Mouse (Mus musculus): ENCODE data around the gene Cftr.

Cftr gene

DNA sequence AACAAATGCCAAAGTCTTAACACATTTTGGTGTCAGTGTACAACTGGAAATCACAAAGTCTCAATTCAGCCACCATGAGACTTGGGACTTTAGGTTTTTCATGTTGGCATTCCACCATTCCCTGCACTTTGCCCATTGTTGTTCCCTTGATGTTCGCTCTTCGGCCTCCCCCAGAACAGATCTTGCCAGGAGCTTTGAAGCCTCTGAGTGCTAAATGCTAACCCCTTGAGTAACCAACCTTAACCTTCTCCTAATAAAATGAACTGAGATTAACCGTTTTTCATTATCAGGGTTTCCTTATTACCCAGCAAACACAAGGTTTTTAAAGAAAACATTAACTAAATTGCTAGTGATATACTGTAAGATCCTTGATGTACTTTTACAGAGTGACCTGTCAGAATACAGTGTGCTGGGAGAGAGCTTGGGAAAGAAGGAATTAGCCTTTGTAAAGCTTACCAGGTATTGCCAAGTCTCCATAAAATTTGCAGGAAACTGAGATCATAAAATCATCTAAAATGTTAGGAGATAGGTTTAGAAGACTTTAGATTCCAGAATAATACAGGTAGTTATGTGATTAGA is 144.0 kb downstream of the Cftr start:
- no peak for DNase-seq (ENCODE audit: low spot score in 2 of 2)

- DNase-seq (ENCODE audit: low spot score in 2 of 2): no peak
Measured at GRCm38 (mm10) chr6:18322950-18323349, 152.5 kb downstream of the Cftr start.

DNA sequence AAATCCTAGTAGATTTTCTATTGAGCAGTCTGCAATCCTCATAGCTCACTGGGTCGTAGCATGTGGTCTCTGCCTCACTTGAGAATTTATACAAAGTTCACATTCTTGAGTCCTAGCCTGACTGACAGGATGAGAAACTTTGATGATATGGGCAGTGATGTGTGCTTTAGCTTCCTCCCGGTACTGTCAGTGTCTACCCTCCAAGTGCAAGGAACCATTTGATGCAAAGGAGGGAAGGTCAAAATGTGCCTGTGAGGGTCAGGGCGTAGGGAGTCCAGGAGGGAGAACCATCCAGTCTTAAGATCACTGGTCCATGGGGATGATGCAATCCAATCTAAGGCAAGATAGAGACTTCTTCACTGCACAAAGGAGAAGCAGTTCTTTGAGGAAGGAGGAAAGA is 164.9 kb downstream of the Cftr start:
- DNase-seq (ENCODE audit: low spot score in 2 of 2): no peak

- DNase-seq (ENCODE audit: low spot score in 2 of 2): no peak
Measured at GRCm38 (mm10) chr6:18338307-18338706, 167.8 kb downstream of the Cftr start.

GRCm38 (mm10) chr6:18344272-18344671 is 173.8 kb downstream of the Cftr start:
- DNase-seq (ENCODE audit: low spot score in 2 of 2): no peak

GRCm38 (mm10) chr6:18349153-18349858 is 178.8 kb downstream of the Cftr start:
- no peak for DNase-seq (ENCODE audit: low spot score in 2 of 2)

DNA sequence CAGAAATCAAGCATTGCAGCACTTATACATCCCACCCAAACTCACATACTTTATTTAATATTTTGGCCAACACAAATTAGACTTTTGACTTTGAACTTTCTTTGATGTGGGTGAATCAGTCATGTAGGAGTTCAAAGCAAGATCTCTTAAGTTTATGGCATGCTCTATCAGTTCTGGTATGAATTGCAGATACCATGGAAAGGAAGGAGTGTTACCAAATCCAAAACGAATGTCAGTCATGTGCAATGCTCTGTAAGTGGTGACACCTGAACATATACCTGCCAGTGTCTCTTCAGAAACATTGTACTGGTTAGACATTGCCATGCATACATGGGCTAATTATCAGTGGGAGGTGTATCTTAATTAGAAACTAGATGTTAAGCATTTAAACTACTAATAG is 189.7 kb downstream of the Cftr start:
- no peak for DNase-seq (ENCODE audit: low spot score in 2 of 2)

DNA sequence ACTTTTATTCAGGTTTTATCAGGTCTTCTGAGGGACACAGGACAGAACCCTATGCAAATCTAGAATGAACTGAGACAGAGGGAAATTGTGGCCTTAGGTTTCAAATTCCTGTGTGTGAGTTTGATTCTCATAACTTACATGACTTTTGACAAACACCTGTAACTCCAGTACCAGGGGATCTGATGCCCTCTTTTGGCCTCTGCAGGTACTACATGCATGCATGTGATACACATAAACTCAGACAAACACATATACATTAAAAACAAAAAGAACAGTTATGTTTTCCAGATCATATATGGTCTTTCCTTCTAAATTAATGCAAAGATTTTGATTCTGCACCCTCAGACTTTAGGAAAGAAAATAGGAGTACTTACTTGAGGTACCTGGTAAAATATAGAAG is 190.5 kb downstream of the Cftr start:
- DNase-seq (ENCODE audit: low spot score in 2 of 2): no peak

DNA sequence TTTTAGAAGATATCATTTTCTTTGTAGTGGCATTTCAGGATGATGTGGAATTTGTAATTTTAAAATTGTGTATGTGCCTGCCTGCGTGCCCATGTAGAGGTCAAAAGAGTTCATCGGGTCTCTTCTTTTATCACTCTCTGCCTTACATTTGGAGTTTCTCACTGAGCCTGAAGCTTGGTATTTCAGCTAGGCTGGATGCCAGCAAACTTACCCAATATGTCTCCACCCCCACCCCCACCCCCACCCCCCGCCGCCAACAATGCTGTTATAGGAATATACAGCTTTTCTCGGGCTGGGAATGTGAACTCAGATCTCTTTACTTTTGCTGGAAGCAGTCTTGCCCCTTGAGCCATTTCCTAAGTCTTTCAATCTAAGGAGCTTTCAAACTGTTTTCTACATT is 191.7 kb downstream of the Cftr start:
- DNase-seq (ENCODE audit: low spot score in 2 of 2): no peak

GRCm38 (mm10) chr6:18369054-18369453 is 198.6 kb downstream of the Cftr start:
- no peak for DNase-seq (ENCODE audit: low spot score in 2 of 2)

DNA sequence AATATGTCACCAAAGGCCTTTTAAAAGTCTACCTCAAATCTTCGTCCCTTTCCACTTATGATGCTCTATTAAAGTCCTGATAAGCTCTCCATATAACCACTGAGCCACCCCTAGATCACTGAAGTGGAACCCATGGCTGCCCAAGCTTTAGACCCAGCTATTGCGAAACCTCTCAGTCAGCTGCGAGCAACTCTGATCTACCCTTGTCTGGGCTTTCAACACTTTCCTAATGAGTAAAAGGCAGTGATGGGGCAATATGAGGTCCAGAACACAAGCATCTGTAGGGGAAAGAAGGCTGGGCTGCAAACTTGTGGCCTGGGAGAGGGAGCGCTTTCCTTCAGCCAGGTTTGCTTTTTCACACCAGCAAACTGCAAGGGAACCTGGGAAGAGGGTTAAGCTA is 199.2 kb downstream of the Cftr start:
- no peak for DNase-seq (ENCODE audit: low spot score in 2 of 2)

All from frontal cortex, postnatal 25 days (tissue).